Mouse (Mus musculus): ENCODE data around the gene Pla2g10. TPM values are rescaled to one million over a fixed set of nuclear protein-coding genes. Genes with fewer than 3 reads are reported as not detected.
"Not testable (repeated sequence)": the region's sequence is repeated elsewhere in the genome, so short reads cannot be mapped to it uniquely, and the experiment has no call there.

Pla2g10 gene
- polyA plus RNA-seq, 1 experiment from 2014 or later: 0.09 TPM

DNA sequence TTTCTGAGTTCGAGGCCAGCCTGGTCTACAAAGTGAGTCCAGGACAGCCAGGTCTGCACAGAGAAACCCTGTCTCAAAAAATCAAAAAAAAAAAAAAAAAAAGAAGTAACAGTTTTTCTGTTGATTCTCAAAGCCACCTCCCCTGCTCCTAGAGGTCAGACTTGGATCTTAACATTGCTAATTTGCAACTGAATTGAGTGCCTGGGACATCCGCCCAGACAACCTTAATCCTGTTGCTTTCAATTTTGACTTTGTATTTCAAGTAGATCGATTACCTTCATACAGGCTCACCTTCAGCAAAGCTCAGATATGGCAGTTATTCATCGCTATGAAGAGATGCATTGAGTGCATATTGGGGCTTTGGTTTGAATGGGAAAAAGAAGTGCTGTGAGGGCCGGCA is 18.5 kb upstream of the Pla2g10 start:
- Histone ChIP-seq H3K27me3 (ENCODE audit: insufficient read depth, poor library complexity, severe bottlenecking) (no peaks in the 10 kb centered on the region), H3K4me1 (no peaks in the 10 kb centered on the region), H3K27ac (no peak overlapping the region), H3K36me3 (no peaks in the 10 kb centered on the region), H3K4me3 (no peak overlapping the region), H3K9me3 (no peaks in the 10 kb centered on the region)
- no peak for DNase-seq (ENCODE audit: low spot score)
- 51% methylated on average over 5 of the region's 5 CpGs for WGBS

DNA sequence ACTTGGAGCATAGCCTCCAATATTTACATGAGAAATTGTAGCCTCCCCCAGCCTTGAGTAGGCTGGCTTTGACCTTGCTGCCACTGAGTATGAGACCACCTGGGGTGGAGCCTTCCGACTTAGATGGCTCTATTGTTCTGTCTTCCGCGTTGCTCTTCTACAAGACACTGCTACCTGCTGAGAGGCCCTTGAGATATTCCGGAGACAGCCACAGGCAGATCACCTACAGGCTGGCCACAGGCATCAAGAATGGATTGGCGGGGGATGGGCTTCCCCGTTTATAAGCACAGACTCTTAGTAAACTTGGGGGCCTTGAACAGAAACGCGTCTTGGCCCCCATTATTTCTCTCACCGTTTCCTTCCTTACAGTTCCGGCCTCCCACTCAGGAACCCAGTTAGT is 18.0 kb upstream of the Pla2g10 start:
- not testable (repeated sequence) for DNase-seq (ENCODE audit: low spot score); H3K4me3 ChIP-seq; H3K9me3 ChIP-seq; H3K4me1 ChIP-seq; H3K27ac ChIP-seq; H3K36me3 ChIP-seq; H3K27me3 ChIP-seq (ENCODE audit: insufficient read depth, poor library complexity, severe bottlenecking)
- WGBS: 25% methylated on average over 10 of the region's 10 CpGs

GRCm38 (mm10) chr16:13748124-13748523 is 17.3 kb upstream of the Pla2g10 start:
- Histone ChIP-seq H3K4me3 (no peak overlapping the region), H3K9me3 (no peaks in the 10 kb centered on the region), H3K36me3 (no peaks in the 10 kb centered on the region), H3K4me1 (no peaks in the 10 kb centered on the region), H3K27me3 (ENCODE audit: insufficient read depth, poor library complexity, severe bottlenecking) (no peaks in the 10 kb centered on the region), H3K27ac (no peak overlapping the region)
- DNase-seq (ENCODE audit: low spot score): no peak
- 61% methylated on average over 3 of the region's 3 CpGs for WGBS

GRCm38 (mm10) chr16:13747708-13748107 is 16.9 kb upstream of the Pla2g10 start:
- DNase-seq (ENCODE audit: low spot score): no peak
- H3K4me1 ChIP-seq: no peaks in the 10 kb centered on the region
- WGBS: 87% methylated on average over 8 of the region's 8 CpGs
- H3K27me3 ChIP-seq (ENCODE audit: insufficient read depth, poor library complexity, severe bottlenecking): no peaks in the 10 kb centered on the region
- no peaks in the 10 kb centered on the region for H3K36me3 ChIP-seq
- no peak overlapping the region for H3K4me3 ChIP-seq
- H3K9me3 ChIP-seq: no peaks in the 10 kb centered on the region
- no peak overlapping the region for H3K27ac ChIP-seq

DNA sequence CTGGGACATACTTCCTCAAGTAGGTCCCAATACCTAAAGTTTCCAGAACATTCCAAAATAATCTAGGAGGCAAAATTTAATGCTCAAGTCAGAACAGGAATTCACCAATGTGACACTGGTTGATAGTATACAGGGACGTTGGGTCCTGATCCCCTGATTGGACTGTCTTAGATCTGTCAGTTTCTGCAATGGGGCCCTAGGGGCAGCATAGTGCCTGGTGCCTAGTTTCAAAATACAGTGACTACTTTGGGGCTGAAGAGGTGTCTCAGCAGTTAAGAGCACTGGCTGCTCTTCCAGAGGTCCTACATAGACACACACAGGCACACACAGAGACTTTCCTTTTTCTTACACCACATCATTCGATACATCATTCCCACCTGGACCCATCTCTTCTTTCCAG is 10.1 kb upstream of the Pla2g10 start:
- 64% methylated on average over 2 of the region's 2 CpGs for WGBS

DNA sequence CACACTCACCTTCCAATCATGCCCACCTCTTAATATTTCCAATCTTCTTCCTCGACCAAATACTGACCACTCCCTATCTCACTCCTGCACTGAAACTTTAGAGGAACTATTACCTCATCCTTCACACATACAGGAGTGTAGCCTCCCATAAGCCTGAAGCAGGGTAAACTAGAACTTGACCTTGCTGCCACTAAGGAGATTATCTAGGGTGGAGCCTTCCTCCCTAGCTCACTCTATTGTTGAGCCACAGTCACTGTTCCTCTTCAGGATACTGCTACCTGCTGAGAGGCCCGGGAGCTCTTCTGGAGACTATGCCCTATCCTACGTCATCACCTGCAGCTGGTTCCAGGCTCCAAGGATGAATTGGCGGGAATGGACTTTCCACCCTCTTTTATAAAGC is 8.3 kb upstream of the Pla2g10 start:
- 53% methylated on average over 4 of the region's 4 CpGs for WGBS
- H3K4me1 ChIP-seq; H3K9me3 ChIP-seq; H3K27ac ChIP-seq; H3K36me3 ChIP-seq; H3K27me3 ChIP-seq (ENCODE audit: insufficient read depth, poor library complexity, severe bottlenecking); DNase-seq (ENCODE audit: low spot score); H3K4me3 ChIP-seq: not testable (repeated sequence)

More for the DNA sequence above, 10.1 kb upstream of the Pla2g10 start:
- Histone ChIP-seq H3K27ac (no peak overlapping the region), H3K4me1 (no peaks in the 10 kb centered on the region), H3K27me3 (ENCODE audit: insufficient read depth, poor library complexity, severe bottlenecking) (no peaks in the 10 kb centered on the region), H3K4me3 (no peak overlapping the region), H3K36me3 (no peaks in the 10 kb centered on the region), H3K9me3 (no peaks in the 10 kb centered on the region)
- no peak for DNase-seq (ENCODE audit: low spot score)

GRCm38 (mm10) chr16:13735977-13736376 is 5.2 kb upstream of the Pla2g10 start:
- peaks cover under 1% of the 10 kb centered on the region; the same call in 1 of the 2 replicates for H3K4me1 ChIP-seq

GRCm38 (mm10) chr16:13733518-13734137 is 2.8 kb upstream of the Pla2g10 start:
- WGBS: 17% methylated on average over 9 of the region's 9 CpGs

More at GRCm38 (mm10) chr16:13735977-13736376, 5.2 kb upstream of the Pla2g10 start:
- H3K36me3 ChIP-seq: no peaks in the 10 kb centered on the region
- H3K27ac ChIP-seq: no peak overlapping the region
- 83% methylated on average over 8 of the region's 8 CpGs for WGBS
- no peaks in the 10 kb centered on the region for H3K9me3 ChIP-seq
- no peak overlapping the region for H3K4me3 ChIP-seq
- no peak for DNase-seq (ENCODE audit: low spot score)
- no peaks in the 10 kb centered on the region; the same call in 1 of the 2 replicates for H3K27me3 ChIP-seq (ENCODE audit: insufficient read depth, poor library complexity, severe bottlenecking)

DNA sequence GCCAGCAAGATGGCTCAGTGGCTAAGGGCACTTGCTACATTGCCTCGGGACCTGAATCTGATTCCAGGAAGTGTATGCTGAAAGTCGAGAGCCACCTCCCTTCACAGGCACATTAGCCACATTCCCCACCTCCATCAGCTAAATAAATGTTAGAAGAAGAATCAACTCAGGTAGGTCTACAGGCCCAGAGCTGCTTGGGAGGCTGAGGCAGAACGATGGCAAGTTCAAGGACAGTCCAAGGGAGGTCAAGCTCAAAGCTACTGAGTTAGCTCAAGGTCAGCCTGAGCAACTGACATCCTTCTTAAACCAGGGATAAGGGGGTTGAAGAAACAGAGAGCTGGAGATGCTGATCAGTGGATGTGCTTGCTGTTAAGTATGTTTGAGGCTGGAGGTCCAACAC is 2.0 kb upstream of the Pla2g10 start:
- peaks cover 9% of the 10 kb centered on the region for H3K27me3 ChIP-seq (ENCODE audit: insufficient read depth, poor library complexity, severe bottlenecking)
- no peaks in the 10 kb centered on the region for H3K9me3 ChIP-seq
- H3K4me3 ChIP-seq: no peak overlapping the region
- WGBS: 72% methylated on average over 3 of the region's 3 CpGs
- H3K27ac ChIP-seq: no peak overlapping the region
- peaks cover 10% of the 10 kb centered on the region for H3K4me1 ChIP-seq
- no peak for DNase-seq (ENCODE audit: low spot score)
- H3K36me3 ChIP-seq: no peaks in the 10 kb centered on the region

More at GRCm38 (mm10) chr16:13733518-13734137, 2.8 kb upstream of the Pla2g10 start:
- Histone ChIP-seq H3K27ac (no peak overlapping the region), H3K36me3 (no peaks in the 10 kb centered on the region), H3K4me1 (peaks cover 10% of the 10 kb centered on the region), H3K9me3 (no peaks in the 10 kb centered on the region), H3K27me3 (ENCODE audit: insufficient read depth, poor library complexity, severe bottlenecking) (peaks cover 9% of the 10 kb centered on the region), H3K4me3 (no peak overlapping the region)
- DNase-seq (ENCODE audit: low spot score): peak; percentile 78

GRCm38 (mm10) chr16:13729428-13729827 is 1.4 kb downstream of the Pla2g10 start:
- H3K4me3 ChIP-seq: no peak overlapping the region
- peaks cover 9% of the 10 kb centered on the region for H3K27me3 ChIP-seq (ENCODE audit: insufficient read depth, poor library complexity, severe bottlenecking)
- H3K4me1 ChIP-seq: peaks cover 10% of the 10 kb centered on the region
- no peaks in the 10 kb centered on the region for H3K9me3 ChIP-seq
- no peaks in the 10 kb centered on the region for H3K36me3 ChIP-seq
- H3K27ac ChIP-seq: no peak overlapping the region
- no peak for DNase-seq (ENCODE audit: low spot score)
- WGBS: 78% methylated on average over 4 of the region's 4 CpGs

GRCm38 (mm10) chr16:13727811-13728335 is 2.9 kb downstream of the Pla2g10 start:
- H3K27me3 ChIP-seq (ENCODE audit: insufficient read depth, poor library complexity, severe bottlenecking): peaks cover 9% of the 10 kb centered on the region

DNA sequence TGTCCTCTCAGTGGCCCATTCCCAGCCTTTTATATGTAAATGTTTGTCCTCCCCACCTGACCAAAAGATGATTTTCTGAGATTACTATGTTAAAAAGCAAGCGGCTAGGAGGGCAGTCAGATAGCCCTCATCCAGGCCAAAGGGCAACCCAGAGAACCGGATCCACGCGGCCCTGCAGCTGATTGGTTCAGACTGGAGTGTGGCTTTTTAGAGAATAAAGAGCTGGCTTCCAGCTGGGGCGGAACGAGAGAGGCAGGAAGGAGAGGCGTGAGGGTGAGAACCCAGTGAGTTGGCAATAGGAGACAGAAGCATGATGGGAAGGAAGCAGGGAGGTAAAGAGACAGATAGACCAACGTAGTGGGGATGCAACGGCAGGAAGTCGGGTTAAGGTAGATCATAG is 7.8 kb downstream of the Pla2g10 start:
- Histone ChIP-seq H3K36me3 (no peaks in the 10 kb centered on the region), H3K4me1 (no peaks in the 10 kb centered on the region), H3K27ac (no peak overlapping the region), H3K27me3 (ENCODE audit: insufficient read depth, poor library complexity, severe bottlenecking) (no peaks in the 10 kb centered on the region), H3K4me3 (no peak overlapping the region), H3K9me3 (no peaks in the 10 kb centered on the region)
- 33% methylated on average over 10 of the region's 10 CpGs for WGBS
- no peak for DNase-seq (ENCODE audit: low spot score)

More at GRCm38 (mm10) chr16:13727811-13728335, 2.9 kb downstream of the Pla2g10 start:
- DNase-seq (ENCODE audit: low spot score): no peak
- H3K4me3 ChIP-seq: no peak overlapping the region
- no peaks in the 10 kb centered on the region for H3K9me3 ChIP-seq
- H3K4me1 ChIP-seq: peaks cover 10% of the 10 kb centered on the region
- no peak overlapping the region for H3K27ac ChIP-seq
- H3K36me3 ChIP-seq: no peaks in the 10 kb centered on the region
- WGBS: 84% methylated on average over 5 of the region's 5 CpGs

GRCm38 (mm10) chr16:13716821-13717553 is 13.8 kb downstream of the Pla2g10 start:
- Histone ChIP-seq H3K4me3 (no peak overlapping the region), H3K9me3 (no peaks in the 10 kb centered on the region), H3K36me3 (no peaks in the 10 kb centered on the region), H3K27me3 (ENCODE audit: insufficient read depth, poor library complexity, severe bottlenecking) (no peaks in the 10 kb centered on the region), H3K27ac (no peak overlapping the region), H3K4me1 (no peaks in the 10 kb centered on the region)
- DNase-seq (ENCODE audit: low spot score): no peak
- 88% methylated on average over 2 of the region's 2 CpGs for WGBS

Data from heart, embryonic 10.5 days (tissue).